Mouse (Mus musculus) small intestine, adult 2 months (tissue): ENCODE data around the gene Chchd4. TPM values are rescaled to one million over a fixed set of nuclear protein-coding genes. Genes with fewer than 3 reads are reported as not detected.
A peak's percentile ranks its signal among the peaks of the same experiment; 100 is the strongest.

Experiments used
- H3K27ac ChIP-seq: fragments of 200-500 bp; 2 replicates; pipeline ENCODE4 v1.5.1; 2012; ENCODE audit warnings: low read depth, low read length, control low read depth, inconsistent platforms; ENCODE audit not compliant: insufficient read depth
- H3K27me3 ChIP-seq: fragments of 200-500 bp; 2 replicates; pipeline ENCODE4 v1.6.1; 2012; ENCODE audit warnings: mild to moderate bottlenecking, moderate library complexity, low read length, inconsistent platforms; ENCODE audit not compliant: control insufficient read depth, insufficient read depth
- H3K36me3 ChIP-seq: fragments of 200-500 bp; 2 replicates; pipeline ENCODE4 v1.6.1; 2012; ENCODE audit warnings: mild to moderate bottlenecking, low read length, control low read depth, inconsistent platforms; ENCODE audit not compliant: control insufficient read depth, insufficient read depth
- H3K4me1 ChIP-seq: fragments of 200-500 bp; 2 replicates; pipeline ENCODE4 v1.6.1; 2012; ENCODE audit warnings: low read length, inconsistent platforms, mixed read lengths; ENCODE audit not compliant: control insufficient read depth, insufficient read depth, insufficient read length
- H3K4me3 ChIP-seq: fragments of 200-500 bp; 2 replicates; pipeline ENCODE4 v1.5.1; 2012; ENCODE audit warnings: low read depth, mild to moderate bottlenecking, control low read depth, inconsistent platforms, low read length, moderate library complexity
- CTCF ChIP-seq: fragments of 200-500 bp; IDR thresholded peaks from 2 replicates; pipeline ENCODE4 v1.5.1; 2012; ENCODE audit warnings: low read depth, mild to moderate bottlenecking, control low read depth, inconsistent platforms, low read length, moderate library complexity, mixed read lengths; ENCODE audit not compliant: insufficient replicate concordance, insufficient read length; ENCODE audit errors: extremely low read depth
- POLR2A ChIP-seq: fragments of 200-500 bp; IDR thresholded peaks from 2 replicates; pipeline ENCODE4 v1.6.1; 2012; ENCODE audit warnings: low read depth, mild to moderate bottlenecking, control low read depth, inconsistent platforms, low read length, moderate library complexity
- WGBS: fragments of 180-500 bp; shearing (Covaris S2); methylation state at CpG from one replicate; pipeline ENCODE4 v1.1.7; 2018; 5-methylcytosine and 5-hydroxymethylcytosine counted together
- polyA plus RNA-seq: library from polyadenylated mRNA; depleted of rRNA; stranded (reverse); fragments of >200 nt; gene quantifications from 2 replicates; pipeline ENCODE4 v1.2.3, GENCODE M21; 2012

The Chchd4 gene
- polyA plus RNA-seq, 1 experiment: 6.2 TPM

GRCm38 (mm10) chr6:91449472-91450225, 23.7 kb downstream of the Chchd4 start:
- 36% methylated on average over 3 of the region's 3 CpGs for WGBS
- no peak for TF ChIP-seq POLR2A

DNA sequence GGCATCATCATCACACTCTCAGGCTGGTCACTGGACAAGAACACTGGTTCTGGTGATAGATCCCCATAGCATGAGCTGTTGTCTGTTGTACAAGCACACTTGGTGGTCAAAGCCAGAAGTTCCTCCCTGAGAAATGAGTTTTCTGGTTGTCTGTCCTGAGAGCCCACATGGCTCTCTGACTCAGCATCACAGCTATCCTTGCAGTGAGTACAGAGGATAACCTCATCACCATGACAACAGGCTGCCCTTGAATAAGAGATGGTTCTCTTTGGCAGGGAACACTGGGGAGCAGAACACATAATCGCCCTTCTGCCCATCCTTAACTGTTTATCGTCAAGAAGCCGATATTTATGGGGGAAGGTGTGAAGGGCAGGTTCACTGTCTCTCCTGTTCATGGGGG, 28.0 kb downstream of the Chchd4 start:
- 76% methylated on average over 3 of the region's 3 CpGs for WGBS
- Histone ChIP-seq H3K27ac (no peak overlapping the region), H3K4me1 (peaks cover 5% of the 10 kb centered on the region; the same call in 1 of the 2 replicates), H3K4me3 (no peak overlapping the region), H3K27me3 (no peaks in the 10 kb centered on the region), H3K36me3 (no peaks in the 10 kb centered on the region)
- no peak for TF ChIP-seq CTCF
- TF ChIP-seq POLR2A: no peak

More at GRCm38 (mm10) chr6:91449472-91450225, 23.7 kb downstream of the Chchd4 start:
- no peak overlapping the region for H3K4me3 ChIP-seq
- no peaks in the 10 kb centered on the region for H3K36me3 ChIP-seq
- no peaks in the 10 kb centered on the region for H3K27me3 ChIP-seq
- H3K4me1 ChIP-seq: no peaks in the 10 kb centered on the region
- H3K27ac ChIP-seq: no peak overlapping the region

- H3K27ac ChIP-seq: peak overlapping the region; percentile 63; the same call in 1 of the 2 replicates
- H3K4me1 ChIP-seq: peaks cover 5% of the 10 kb centered on the region; the same call in 1 of the 2 replicates
- peak overlapping the region; percentile 70 for H3K4me3 ChIP-seq
- WGBS: under 1% methylated on average over 19 of the region's 19 CpGs
- H3K36me3 ChIP-seq: no peaks in the 10 kb centered on the region
- TF ChIP-seq CTCF (no peak), POLR2A (no peak)
- H3K27me3 ChIP-seq: no peaks in the 10 kb centered on the region
These were observed 32.1 kb downstream of the Chchd4 start for GRCm38 (mm10) chr6:91441145-91441662.

DNA sequence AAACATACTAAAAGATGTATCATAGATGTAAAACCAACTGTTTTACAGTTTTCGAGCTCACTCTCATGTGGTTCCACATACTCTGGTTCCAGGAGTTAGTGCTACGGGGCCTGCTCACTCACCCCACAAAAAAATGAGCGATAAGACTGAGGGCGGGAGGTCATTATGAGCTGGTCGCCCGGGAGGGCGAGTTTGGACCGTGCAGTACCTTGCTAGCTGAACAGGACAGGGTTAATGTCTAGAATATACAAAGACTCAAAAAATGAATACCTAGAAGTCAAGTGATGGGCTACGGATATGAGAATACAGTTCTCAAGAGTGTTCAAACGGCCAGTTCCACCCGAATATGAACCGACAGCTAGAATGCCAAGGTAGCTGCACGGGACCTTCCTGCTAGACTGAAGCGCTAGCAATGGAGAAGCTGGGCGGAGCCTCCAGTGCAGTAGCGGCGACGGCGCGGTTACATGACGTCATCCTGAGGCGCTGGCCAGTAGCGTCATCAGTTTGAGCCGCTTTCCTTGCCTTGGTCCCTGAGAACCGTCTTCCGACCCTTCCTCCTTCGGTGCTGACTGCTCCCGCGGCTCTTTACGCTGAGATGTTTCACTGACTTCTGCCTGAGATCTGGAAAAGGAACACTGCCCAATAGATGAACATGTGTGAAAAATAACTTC, 32.7 kb downstream of the Chchd4 start:
- H3K4me3 ChIP-seq: peak overlapping the region; percentile 70
- no peaks in the 10 kb centered on the region; the same call in 1 of the 2 replicates for H3K27me3 ChIP-seq
- peaks cover 5% of the 10 kb centered on the region; the same call in 1 of the 2 replicates for H3K4me1 ChIP-seq
- no peaks in the 10 kb centered on the region for H3K36me3 ChIP-seq
- H3K27ac ChIP-seq: peak overlapping the region; percentile 63; the same call in 1 of the 2 replicates
- no peak for TF ChIP-seq CTCF
- peak; percentile 68; the same call in 1 of the 2 replicates for TF ChIP-seq POLR2A
- WGBS: 2% methylated on average over 30 of the region's 30 CpGs

DNA sequence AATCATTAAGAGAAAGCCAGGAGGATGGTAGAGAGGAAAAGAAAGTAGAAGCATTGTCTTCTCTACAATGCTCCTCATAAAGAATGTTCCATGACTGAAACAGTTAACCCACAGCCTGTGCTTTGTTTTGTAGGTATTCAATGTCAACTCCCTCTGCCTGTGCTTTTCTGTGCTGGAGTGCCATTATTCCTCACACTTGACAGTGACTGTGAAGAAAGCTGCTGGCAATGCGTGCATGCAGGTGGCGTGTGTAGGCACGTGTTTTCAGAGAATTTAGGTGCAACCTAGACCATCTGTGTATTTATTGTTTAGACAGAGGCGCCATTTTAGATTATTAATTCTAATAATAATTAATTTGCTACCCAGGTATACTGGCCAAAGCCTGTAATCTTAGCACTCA, 49.2 kb downstream of the Chchd4 start:
- TF ChIP-seq POLR2A: no peak
- no peak for TF ChIP-seq CTCF
- 50% methylated on average over 4 of the region's 4 CpGs for WGBS
- peaks cover 3% of the 10 kb centered on the region; the same call in 1 of the 2 replicates for H3K4me1 ChIP-seq

DNA sequence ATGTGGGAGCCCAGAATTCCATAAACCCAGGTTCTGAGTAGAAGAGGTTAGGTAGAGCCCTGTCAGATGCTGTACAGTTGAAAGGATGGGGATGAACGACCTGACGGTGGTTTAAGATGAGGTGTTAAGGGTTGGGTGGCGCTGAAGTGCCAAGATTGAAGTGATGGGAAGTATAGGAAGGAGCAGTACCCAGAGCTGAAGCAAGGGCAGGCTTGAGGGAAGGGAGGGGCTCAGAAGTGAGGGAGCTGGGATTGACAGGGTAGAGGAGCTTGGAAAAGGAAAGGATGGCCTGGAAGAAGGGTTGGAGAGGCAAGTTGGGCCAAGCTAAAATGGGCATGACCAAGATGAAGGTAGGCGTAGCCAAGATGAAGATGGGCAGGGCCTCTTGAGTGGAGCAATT, 51.7 kb downstream of the Chchd4 start:
- Histone ChIP-seq H3K36me3 (no peaks in the 10 kb centered on the region), H3K4me1 (peaks cover 3% of the 10 kb centered on the region; the same call in 1 of the 2 replicates), H3K27me3 (no peaks in the 10 kb centered on the region), H3K27ac (no peak overlapping the region), H3K4me3 (no peak overlapping the region)
- TF ChIP-seq CTCF: no peak
- TF ChIP-seq POLR2A: no peak
- WGBS: 63% methylated on average over 4 of the region's 4 CpGs

More for the DNA sequence above, 49.2 kb downstream of the Chchd4 start:
- Histone ChIP-seq H3K27me3 (no peaks in the 10 kb centered on the region), H3K36me3 (no peaks in the 10 kb centered on the region), H3K4me3 (no peak overlapping the region), H3K27ac (no peak overlapping the region)

- no peak for TF ChIP-seq POLR2A
- TF ChIP-seq CTCF: no peak
- H3K4me3 ChIP-seq: no peak overlapping the region
- H3K27me3 ChIP-seq: no peaks in the 10 kb centered on the region
- H3K27ac ChIP-seq: no peak overlapping the region
- WGBS: 65% methylated on average over 5 of the region's 5 CpGs
- no peaks in the 10 kb centered on the region for H3K36me3 ChIP-seq
- no peaks in the 10 kb centered on the region for H3K4me1 ChIP-seq
These were observed 56.0 kb downstream of the Chchd4 start for GRCm38 (mm10) chr6:91417291-91417845.
